18 mouse cellular contexts compared by ENCODE assay signal in genomic region chr14:103356066-103356465, GRCm38 (mm10). TPM values are rescaled to one million over a fixed set of nuclear protein-coding genes. Genes with fewer than 3 reads are reported as not detected.
DNase-seq lines count a peak whose midpoint lies in the region; ATAC-seq and TF ChIP-seq lines count a peak whose summit lies in the region.
"Had no signal": no experiment of that assay in that cellular context is flagged by ENCODE, and none has a peak within 500 bp of the region (broad histone marks: within the 10 kb centered on the region; RNA-seq: fewer than 3 reads in every experiment).

No protein-coding gene starts in this region.

- ATAC-seq in forebrain, embryonic 11.5 days (replicated peaks; ENCODE audit: low FRiP score): peak; percentile 65; the same call in 1 of the 2 replicates
- no peak for ATAC-seq in forebrain, postnatal 0 days
- no peak for ATAC-seq in midbrain, postnatal 0 days (ENCODE audit: low FRiP score)
- ATAC-seq: forebrain, embryonic 16.5 days had no signal

- H3K4me2 ChIP-seq in forebrain, embryonic 11.5 days (ENCODE audit: low read depth, low read length, severe bottlenecking): no peak overlapping the region
- no peak overlapping the region for H3K4me2 ChIP-seq in forebrain, postnatal 0 days (ENCODE audit: low read depth)
- no peak overlapping the region for H3K4me2 ChIP-seq in midbrain, postnatal 0 days (ENCODE audit: low read depth, low read length, poor library complexity, severe bottlenecking)
- H3K4me2 ChIP-seq: embryonic facial prominence, embryonic 12.5 days; forebrain, embryonic 12.5 days had no signal

- no peaks in the 10 kb centered on the region for H3K36me3 ChIP-seq in forebrain, embryonic 11.5 days (ENCODE audit: control insufficient read depth, insufficient read depth, low read length)
- no peaks in the 10 kb centered on the region for H3K36me3 ChIP-seq in forebrain, postnatal 0 days (ENCODE audit: insufficient read depth)
- no peaks in the 10 kb centered on the region for H3K36me3 ChIP-seq in midbrain, postnatal 0 days (ENCODE audit: insufficient read depth, low read length)
- H3K36me3 ChIP-seq: embryonic facial prominence, embryonic 10.5 days; embryonic facial prominence, embryonic 12.5 days; forebrain, embryonic 12.5 days had no signal

- no peaks in the 10 kb centered on the region for H3K27me3 ChIP-seq in forebrain, embryonic 11.5 days (ENCODE audit: control insufficient read depth, insufficient read depth, low read length)
- no peaks in the 10 kb centered on the region for H3K27me3 ChIP-seq in forebrain, postnatal 0 days (ENCODE audit: insufficient read depth, low read length)
- no peaks in the 10 kb centered on the region for H3K27me3 ChIP-seq in midbrain, postnatal 0 days (ENCODE audit: insufficient read depth, low read length)
- H3K27me3 ChIP-seq: embryonic facial prominence, embryonic 12.5 days had no signal

- H3K9ac ChIP-seq in forebrain, embryonic 11.5 days (ENCODE audit: low read length): no peak overlapping the region
- no peak overlapping the region for H3K9ac ChIP-seq in forebrain, postnatal 0 days
- no peak overlapping the region for H3K9ac ChIP-seq in midbrain, postnatal 0 days (replicated peaks; ENCODE audit: low read length, poor library complexity, severe bottlenecking)
- H3K9ac ChIP-seq: embryonic facial prominence, embryonic 12.5 days; forebrain, embryonic 12.5 days had no signal

- DNase-seq in forebrain, embryonic 11.5 days (ENCODE audit: low spot score): no peak
- no peak for DNase-seq in forebrain, postnatal 0 days
- peak; percentile 45 for DNase-seq in retina, embryonic 14.5 days (ENCODE audit: low spot score)
- DNase-seq in retina, postnatal 1 day: no peak
- peak; percentile 61 for DNase-seq in A20 (ENCODE audit: low read depth, low spot score)
- no peak for DNase-seq in midbrain, postnatal 0 days (ENCODE audit: low spot score)
- DNase-seq: adrenal gland, adult 2 months; adrenal gland, postnatal 10 days; adrenal gland, postnatal 25 days; cerebellum, adult 11-12 months; cerebellum, adult 2 months; cerebellum, adult 9-10 months; cerebellum, postnatal 10 days; cerebellum, postnatal 25 days had no signal

- no peak overlapping the region for H3K27ac ChIP-seq in forebrain, embryonic 11.5 days (ENCODE audit: low read depth, low read length)
- no peak overlapping the region for H3K27ac ChIP-seq in forebrain, postnatal 0 days (ENCODE audit: low read depth, low read length)
- no peak overlapping the region for H3K27ac ChIP-seq in midbrain, postnatal 0 days (ENCODE audit: low read depth, low read length)
- H3K27ac ChIP-seq: embryonic facial prominence, embryonic 10.5 days; embryonic facial prominence, embryonic 12.5 days; forebrain, embryonic 12.5 days had no signal

- no peak for TF ChIP-seq CTCF in forebrain, postnatal 0 days (IDR thresholded peaks at IDR 0.05; ENCODE audit: low read depth)
- no peak for TF ChIP-seq CTCF in midbrain, postnatal 0 days (IDR thresholded peaks at IDR 0.05)

- H3K9me3 ChIP-seq in forebrain, embryonic 11.5 days (ENCODE audit: control insufficient read depth, low read length): no peaks in the 10 kb centered on the region
- H3K9me3 ChIP-seq in forebrain, postnatal 0 days (ENCODE audit: low read length): no peaks in the 10 kb centered on the region
- no peaks in the 10 kb centered on the region for H3K9me3 ChIP-seq in midbrain, postnatal 0 days (ENCODE audit: low read length)
- H3K9me3 ChIP-seq: embryonic facial prominence, embryonic 10.5 days; embryonic facial prominence, embryonic 12.5 days; forebrain, embryonic 12.5 days had no signal

- H3K4me3 ChIP-seq in forebrain, embryonic 11.5 days (ENCODE audit: low read depth, low read length): no peak overlapping the region
- H3K4me3 ChIP-seq in forebrain, postnatal 0 days (ENCODE audit: low read depth, low read length): no peak overlapping the region
- H3K4me3 ChIP-seq in midbrain, postnatal 0 days (ENCODE audit: low read depth, low read length): no peak overlapping the region
- H3K4me3 ChIP-seq: embryonic facial prominence, embryonic 10.5 days; embryonic facial prominence, embryonic 12.5 days; forebrain, embryonic 12.5 days had no signal

- WGBS in forebrain, embryonic 11.5 days: 77% methylated on average over 3 of the region's 3 CpGs
- 63% methylated on average over 3 of the region's 3 CpGs for WGBS in forebrain, postnatal 0 days
- WGBS in midbrain, postnatal 0 days: 86% methylated on average over 3 of the region's 3 CpGs

- peaks cover 2% of the 10 kb centered on the region for H3K4me1 ChIP-seq in forebrain, embryonic 11.5 days (replicated peaks; ENCODE audit: control insufficient read depth, insufficient read depth, low read length)
- no peaks in the 10 kb centered on the region for H3K4me1 ChIP-seq in forebrain, postnatal 0 days (ENCODE audit: insufficient read depth)
- no peaks in the 10 kb centered on the region for H3K4me1 ChIP-seq in midbrain, postnatal 0 days (ENCODE audit: insufficient read depth, low read length)

RNA-seq across cellular contexts. Expression of gene Mycbp2, which starts 9.5 kb away (rescaled TPM):
- polyA plus RNA-seq in forebrain, embryonic 11.5 days (2014; fragmentation: Nextera tagmentation; extraction: Ambion mirVana): 28.3 and 29.1 TPM in 2 replicates
- 93.1 and 113 TPM in 2 replicates for total RNA-seq in forebrain, postnatal 0 days (2014; rRNA removed)
- 35.2 and 49.3 TPM in 2 replicates for polyA plus RNA-seq in forebrain, postnatal 0 days (2015; fragmentation: Nextera tagmentation; extraction: Ambion mirVana)
- 110 and 140 TPM in 2 replicates for total RNA-seq in midbrain, postnatal 0 days (2014; rRNA removed)
- 52.7 and 64.2 TPM in 2 replicates for polyA plus RNA-seq in midbrain, postnatal 0 days (2015; fragmentation: Nextera tagmentation; extraction: Ambion mirVana)

Comparison
In these comparisons a context has a peak if more than half of its experiments do, and no peak if none do; other contexts are left out.
1. DNase-seq: peak in retina, embryonic 14.5 days (single experiment) and A20 (single experiment); none in forebrain, embryonic 11.5 days (single experiment), forebrain, postnatal 0 days (single experiment), retina, postnatal 1 day (single experiment) and midbrain, postnatal 0 days (single experiment).